Mouse (Mus musculus) testis, adult 2 months (tissue): ENCODE measurements around the gene Vkorc1l1.

Source experiments
- CTCF ChIP-seq: fragments of 200-500 bp; IDR thresholded peaks from 2 replicates; pipeline ENCODE4 v1.5.1; 2012; ENCODE audit warnings: low read depth, mild to moderate bottlenecking, inconsistent platforms, low read length, moderate library complexity; ENCODE audit not compliant: control insufficient read depth, insufficient read depth, insufficient replicate concordance
- POLR2A ChIP-seq: fragments of 200-500 bp; IDR thresholded peaks from 2 replicates; pipeline ENCODE4 v1.6.1; 2012; ENCODE audit warnings: low read depth, mild to moderate bottlenecking, inconsistent platforms, low read length, moderate library complexity; ENCODE audit not compliant: control insufficient read depth

GRCm38 (mm10) chr5:129994989-129995388 is 53.2 kb downstream of the Vkorc1l1 start:
- no peak for TF ChIP-seq CTCF
- TF ChIP-seq POLR2A = no peak
